Mouse (Mus musculus) heart, adult 2 months (tissue): ENCODE results near the gene Btbd1. TPM values are rescaled to one million over a fixed set of nuclear protein-coding genes. Genes with fewer than 3 reads are reported as not detected.

Experiments used
- DNase-seq, 2 experiments: peaks; one replicate each; pipeline ENCODE4 v3.0.0; 2021
- H3K27ac ChIP-seq: fragments of 200-600 bp; 2 replicates; pipeline ENCODE4 v1.8.1; 2022
- H3K27me3 ChIP-seq: fragments of 200-500 bp; 2 replicates; pipeline ENCODE4 v1.6.1; 2012; ENCODE audit warnings: mild to moderate bottlenecking, low read length, inconsistent platforms, mixed read lengths; ENCODE audit not compliant: control insufficient read depth, insufficient read depth
- H3K36me3 ChIP-seq: fragments of 200-500 bp; 2 replicates; pipeline ENCODE4 v1.6.1; 2012; ENCODE audit warnings: low read length, inconsistent platforms; ENCODE audit not compliant: control insufficient read depth, insufficient read depth
- H3K4me1 ChIP-seq: fragments of 200-500 bp; 2 replicates; pipeline ENCODE4 v1.6.1; 2011; ENCODE audit warnings: low read length; ENCODE audit not compliant: control insufficient read depth, insufficient read depth
- H3K4me3 ChIP-seq: fragments of 200-600 bp; 2 replicates; pipeline ENCODE4 v1.8.1; 2022
- H3K79me2 ChIP-seq: fragments of 200-500 bp; replicated peaks from 2 replicates; pipeline ENCODE4 v1.6.1; 2012; ENCODE audit warnings: mild to moderate bottlenecking, inconsistent platforms, low read length, moderate library complexity, mixed read lengths; ENCODE audit not compliant: control insufficient read depth, insufficient read depth
- H3K9ac ChIP-seq: fragments of 200-500 bp; 2 replicates; pipeline ENCODE4 v1.6.1; 2012; ENCODE audit warnings: low read depth, mild to moderate bottlenecking, control low read depth, inconsistent platforms, low read length, mixed read lengths
- CTCF ChIP-seq: fragments of 200-600 bp; IDR thresholded peaks from 2 replicates; pipeline ENCODE4 v1.8.1; 2022; ENCODE audit warnings: antibody characterized with exemption, mild to moderate bottlenecking, moderate library complexity
- EP300 ChIP-seq: fragments of 200-500 bp; IDR thresholded peaks from 2 replicates; pipeline ENCODE4 v1.6.1; 2011; ENCODE audit warnings: low read depth, low read length, control low read depth; ENCODE audit not compliant: insufficient read depth
- POLR2A ChIP-seq: fragments of 200-500 bp; IDR thresholded peaks from 2 replicates; pipeline ENCODE4 v1.6.1; 2011; ENCODE audit warnings: mild to moderate bottlenecking, low read depth, low read length, control low read depth; ENCODE audit not compliant: insufficient read depth
- WGBS: fragments of 180-500 bp; shearing (Covaris S2); methylation state at CpG from one replicate; pipeline ENCODE4 v1.1.7; 2018; 5-methylcytosine and 5-hydroxymethylcytosine counted together
- intact Hi-C: fragments of 180-260 bp; cut with DNase I; formaldehyde crosslinking; loops from one replicate; pipeline ENCODE4 v1.15.1; 2025
- polyA plus RNA-seq: library from polyadenylated mRNA; depleted of rRNA; stranded (reverse); fragments of >200 nt; gene quantifications from 2 replicates; pipeline ENCODE4 v1.2.3, GENCODE M21; 2012
- total RNA-seq, 2 experiments: library from RNA; stranded (reverse); gene quantifications; 2 replicates each; pipeline ENCODE4 v1.2.3; 2021

Gene Btbd1
- total and polyA plus RNA-seq, 3 experiments = 50.6 to 146 (median 128) TPM

DNA sequence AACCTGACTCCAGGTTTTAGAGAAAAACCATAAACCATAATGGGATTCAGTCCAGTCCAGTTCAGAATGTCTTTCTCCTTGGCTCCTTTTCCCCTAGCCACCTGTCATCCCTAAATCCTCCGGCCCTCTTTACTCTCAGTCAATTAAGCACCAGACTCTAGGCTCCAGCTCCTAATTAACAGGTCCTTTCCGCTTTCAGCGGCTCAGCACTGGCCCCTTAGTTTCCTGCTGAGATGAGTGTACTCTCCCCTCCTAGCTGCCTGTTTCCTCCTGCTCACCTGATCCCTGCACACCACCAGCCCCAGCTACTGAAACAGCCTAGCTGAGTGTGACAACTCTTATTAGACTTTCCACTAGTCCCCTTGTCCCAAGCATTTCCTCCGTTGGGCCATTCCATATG, 18.5 kb upstream of the Btbd1 start:
- intact Hi-C loops = no loop called here
- H3K79me2 ChIP-seq = no peaks in the 10 kb centered on the region
- H3K4me1 ChIP-seq = peaks cover 2% of the 10 kb centered on the region
- no peak overlapping the region for H3K4me3 ChIP-seq
- H3K27ac ChIP-seq = no peak overlapping the region
- no peak for DNase-seq
- no peaks in the 10 kb centered on the region for H3K27me3 ChIP-seq
- H3K9ac ChIP-seq = no peak overlapping the region
- TF ChIP-seq CTCF = no peak
- WGBS = 68% methylated on average over 4 of the region's 4 CpGs
- H3K36me3 ChIP-seq = no peaks in the 10 kb centered on the region

- Histone ChIP-seq H3K27ac (no peak overlapping the region), H3K79me2 (no peaks in the 10 kb centered on the region), H3K27me3 (no peaks in the 10 kb centered on the region), H3K4me1 (peaks cover 2% of the 10 kb centered on the region), H3K9ac (no peak overlapping the region), H3K36me3 (no peaks in the 10 kb centered on the region), H3K4me3 (no peak overlapping the region)
- TF ChIP-seq POLR2A (no peak), CTCF (no peak), EP300 (no peak)
- DNase-seq = no peak
- intact Hi-C loops = no loop called here
- WGBS = 50% methylated on average over 8 of the region's 8 CpGs
Observed at GRCm38 (mm10) chr7:81847010-81847409, 17.8 kb upstream of the Btbd1 start.

DNA sequence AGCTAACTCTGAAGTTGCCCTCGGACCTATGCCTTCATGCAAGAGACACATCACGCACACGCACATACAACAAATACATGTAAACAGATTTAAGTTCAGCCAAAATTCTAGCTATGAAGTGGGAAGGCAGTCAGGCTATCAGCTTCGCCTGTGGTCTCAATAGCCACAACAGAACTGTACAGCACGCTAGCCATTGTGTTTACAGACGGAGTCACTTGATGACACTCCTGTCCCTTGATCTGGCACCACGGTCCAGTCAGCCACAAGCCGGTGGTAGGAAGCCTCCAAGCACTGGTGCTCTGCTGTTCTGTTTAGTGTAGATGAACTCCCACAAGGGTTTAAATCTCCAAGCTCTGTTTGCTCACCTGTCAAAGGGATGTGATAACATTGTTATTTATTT, 16.8 kb upstream of the Btbd1 start:
- intact Hi-C loops = no loop called here
- Histone ChIP-seq H3K36me3 (no peaks in the 10 kb centered on the region), H3K4me1 (peaks cover 1% of the 10 kb centered on the region), H3K27ac (no peak overlapping the region), H3K79me2 (no peaks in the 10 kb centered on the region), H3K4me3 (no peak overlapping the region), H3K27me3 (no peaks in the 10 kb centered on the region), H3K9ac (no peak overlapping the region)
- WGBS = 71% methylated on average over 8 of the region's 8 CpGs
- no peak for TF ChIP-seq EP300
- no peak for TF ChIP-seq CTCF
- TF ChIP-seq POLR2A = no peak
- DNase-seq = no peak

DNA sequence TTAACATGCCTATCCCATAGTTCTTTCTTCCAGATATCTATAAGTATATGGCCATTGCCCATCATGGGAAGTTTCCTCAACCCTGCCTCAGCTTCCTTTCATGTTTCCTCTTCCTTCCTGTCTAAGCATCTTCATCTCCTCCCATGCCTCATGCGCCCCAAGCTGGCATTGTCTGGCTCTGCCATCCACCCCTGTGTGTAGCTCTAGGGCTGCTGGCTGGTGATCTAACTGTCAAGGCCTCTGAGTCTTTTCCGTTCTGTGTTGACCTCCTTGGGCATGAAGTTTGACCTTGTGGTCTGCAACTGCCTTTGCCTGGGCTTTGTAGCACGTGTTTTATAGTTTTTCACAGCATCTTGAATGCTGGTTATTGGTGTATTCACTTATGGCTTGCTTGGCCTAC, 16.1 kb upstream of the Btbd1 start:
- 84% methylated on average over 3 of the region's 3 CpGs for WGBS
- no peaks in the 10 kb centered on the region for H3K36me3 ChIP-seq
- peaks cover 1% of the 10 kb centered on the region for H3K4me1 ChIP-seq
- no peak overlapping the region for H3K4me3 ChIP-seq
- intact Hi-C loops = no loop called here
- H3K79me2 ChIP-seq = no peaks in the 10 kb centered on the region
- DNase-seq = no peak
- no peak overlapping the region for H3K9ac ChIP-seq
- H3K27ac ChIP-seq = no peak overlapping the region
- H3K27me3 ChIP-seq = no peaks in the 10 kb centered on the region
- TF ChIP-seq POLR2A = no peak
- no peak for TF ChIP-seq EP300
- no peak for TF ChIP-seq CTCF

DNA sequence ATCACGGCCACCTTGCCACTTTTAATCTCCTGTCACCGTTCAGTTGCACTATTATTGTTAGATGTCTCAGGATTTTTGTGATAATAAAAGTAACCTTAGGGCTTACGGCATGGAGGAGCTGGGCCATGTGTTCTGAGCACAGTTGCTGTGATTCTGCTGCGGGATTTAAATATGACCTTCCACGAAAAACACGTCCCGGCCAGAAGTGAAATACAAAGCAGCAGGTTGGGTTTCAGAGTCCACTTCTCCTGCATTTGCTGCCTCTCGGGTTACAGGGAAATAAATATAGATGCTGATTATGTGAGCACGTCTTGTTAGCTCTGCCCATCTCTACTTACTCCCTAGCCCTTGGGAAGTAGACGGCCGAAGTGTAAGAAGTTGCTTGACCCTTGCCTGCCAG, 15.6 kb upstream of the Btbd1 start:
- 84% methylated on average over 11 of the region's 11 CpGs for WGBS
- intact Hi-C loops = no loop called here
- no peaks in the 10 kb centered on the region for H3K36me3 ChIP-seq
- H3K9ac ChIP-seq = no peak overlapping the region
- no peak overlapping the region for H3K27ac ChIP-seq
- H3K4me1 ChIP-seq = peaks cover 1% of the 10 kb centered on the region
- no peaks in the 10 kb centered on the region for H3K27me3 ChIP-seq
- no peaks in the 10 kb centered on the region for H3K79me2 ChIP-seq
- no peak for DNase-seq
- H3K4me3 ChIP-seq = no peak overlapping the region
- TF ChIP-seq POLR2A (no peak), CTCF (no peak), EP300 (no peak)

- Histone ChIP-seq H3K79me2 (no peaks in the 10 kb centered on the region), H3K4me3 (no peak overlapping the region), H3K4me1 (peaks cover 1% of the 10 kb centered on the region), H3K9ac (no peak overlapping the region), H3K27me3 (no peaks in the 10 kb centered on the region), H3K27ac (no peak overlapping the region), H3K36me3 (no peaks in the 10 kb centered on the region)
- intact Hi-C loops = no loop called here
- TF ChIP-seq CTCF (no peak), EP300 (no peak), POLR2A (no peak)
- WGBS = 92% methylated on average over 8 of the region's 8 CpGs
- DNase-seq = no peak
Observed at GRCm38 (mm10) chr7:81843903-81844302, 14.7 kb upstream of the Btbd1 start.

DNA sequence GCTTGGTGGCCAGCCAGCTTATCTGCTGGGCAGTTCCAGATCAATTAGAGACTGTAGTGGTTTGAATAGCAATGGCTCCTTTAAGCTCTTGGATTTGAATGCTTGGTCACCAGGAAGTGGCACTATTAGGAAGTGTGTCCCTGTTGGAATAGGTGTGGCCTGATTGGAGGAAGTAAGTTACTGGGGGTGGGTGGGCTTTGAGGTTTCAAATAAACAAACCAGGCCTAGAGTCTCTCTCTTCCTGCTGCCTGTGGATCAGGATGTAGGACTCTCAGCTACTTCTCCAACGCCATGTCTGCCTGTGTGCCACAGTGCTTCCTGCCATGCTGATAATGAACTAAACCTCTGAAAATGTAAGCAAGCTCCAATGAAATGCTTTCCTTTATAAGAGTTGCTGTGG, 13.8 kb upstream of the Btbd1 start:
- Histone ChIP-seq H3K36me3 (no peaks in the 10 kb centered on the region), H3K79me2 (no peaks in the 10 kb centered on the region), H3K27ac (no peak overlapping the region), H3K4me3 (no peak overlapping the region), H3K27me3 (no peaks in the 10 kb centered on the region), H3K9ac (no peak overlapping the region), H3K4me1 (peaks cover 1% of the 10 kb centered on the region)
- DNase-seq = no peak
- intact Hi-C loops = no loop called here
- no peak for TF ChIP-seq POLR2A
- TF ChIP-seq EP300 = no peak
- TF ChIP-seq CTCF = no peak
- 44% methylated on average over 1 of the region's 1 CpGs for WGBS
